Mouse (Mus musculus) megakaryocyte, embryonic 14.5 days (primary cell): ENCODE measurements around the gene Abcg4.

Experiments used
- FLI1 ChIP-seq: IDR thresholded peaks from 2 replicates; pipeline ENCODE4 v1.6.1; 2012; ENCODE audit warnings: low read length, inconsistent platforms, mixed read lengths
- GATA1 ChIP-seq: IDR thresholded peaks from 3 replicates; pipeline ENCODE4 v1.6.1; 2012; ENCODE audit warnings: mixed read lengths, low read length, inconsistent platforms, borderline replicate concordance

- TF ChIP-seq FLI1: no peak
- TF ChIP-seq GATA1: no peak
Measured at GRCm38 (mm10) chr9:44236601-44237000, 51.8 kb downstream of the Abcg4 start.
